Mouse (Mus musculus): ENCODE data around the gene Tacc2.
A peak's percentile ranks its signal among the peaks of the same experiment; 100 is the strongest.

Gene Tacc2

GRCm38 (mm10) chr7:130726185-130726584 is 148.9 kb downstream of the Tacc2 start:
- peak; percentile 19 to 25 for DNase-seq (ENCODE audit: low spot score in 2 of 2)

GRCm38 (mm10) chr7:130726724-130727422 is 149.6 kb downstream of the Tacc2 start:
- DNase-seq (ENCODE audit: low spot score in 2 of 2): no peak

- no peak for DNase-seq (ENCODE audit: low spot score in 2 of 2)
These were observed 150.3 kb downstream of the Tacc2 start for GRCm38 (mm10) chr7:130727560-130727959.

- no peak for DNase-seq (ENCODE audit: low spot score in 2 of 2)
These were observed 154.6 kb downstream of the Tacc2 start for GRCm38 (mm10) chr7:130731792-130732191.

- no peak for DNase-seq (ENCODE audit: low spot score in 2 of 2)
These were observed 155.7 kb downstream of the Tacc2 start for GRCm38 (mm10) chr7:130732908-130733307.

- no peak for DNase-seq (ENCODE audit: low spot score in 2 of 2)
These were observed 156.2 kb downstream of the Tacc2 start for GRCm38 (mm10) chr7:130733423-130733822.

- DNase-seq (ENCODE audit: low spot score in 2 of 2): no peak
These were observed 157.1 kb downstream of the Tacc2 start for GRCm38 (mm10) chr7:130734195-130734787.

- no peak for DNase-seq (ENCODE audit: low spot score in 2 of 2)
These were observed 163.9 kb downstream of the Tacc2 start for GRCm38 (mm10) chr7:130741099-130741498.

GRCm38 (mm10) chr7:130743239-130744025 is 166.2 kb downstream of the Tacc2 start:
- DNase-seq (ENCODE audit: low spot score in 2 of 2): no peak

GRCm38 (mm10) chr7:130749165-130749564 is 171.9 kb downstream of the Tacc2 start:
- DNase-seq (ENCODE audit: low spot score in 2 of 2): no peak

- DNase-seq (ENCODE audit: low spot score in 2 of 2): no peak
These were observed 173.7 kb downstream of the Tacc2 start for GRCm38 (mm10) chr7:130750752-130751490.

GRCm38 (mm10) chr7:130751678-130752077 is 174.4 kb downstream of the Tacc2 start:
- no peak for DNase-seq (ENCODE audit: low spot score in 2 of 2)

- DNase-seq (ENCODE audit: low spot score in 2 of 2): no peak
These were observed 177.6 kb downstream of the Tacc2 start for GRCm38 (mm10) chr7:130754790-130755189.

GRCm38 (mm10) chr7:130756343-130756835 is 179.2 kb downstream of the Tacc2 start:
- DNase-seq (ENCODE audit: low spot score in 2 of 2): no peak

GRCm38 (mm10) chr7:130757326-130757865 is 180.2 kb downstream of the Tacc2 start:
- DNase-seq (ENCODE audit: low spot score in 2 of 2): no peak

- peak; percentile 80 to 81 for DNase-seq (ENCODE audit: low spot score in 2 of 2)
These were observed 185.0 kb downstream of the Tacc2 start for GRCm38 (mm10) chr7:130762071-130762897.

- DNase-seq (ENCODE audit: low spot score in 2 of 2): no peak
These were observed 186.9 kb downstream of the Tacc2 start for GRCm38 (mm10) chr7:130764160-130764559.

GRCm38 (mm10) chr7:130766411-130767170 is 189.4 kb downstream of the Tacc2 start:
- no peak for DNase-seq (ENCODE audit: low spot score in 2 of 2)

- no peak for DNase-seq (ENCODE audit: low spot score in 2 of 2)
These were observed 190.9 kb downstream of the Tacc2 start for GRCm38 (mm10) chr7:130768151-130768550.

- peak; percentile 88 to 91 for DNase-seq (ENCODE audit: low spot score in 2 of 2)
These were observed 193.5 kb downstream of the Tacc2 start for GRCm38 (mm10) chr7:130770707-130771106.

Measured in right cerebral cortex, adult 2 months (tissue).